Mouse (Mus musculus) liver, embryonic 14.5 days (tissue): ENCODE results near the gene Plcb3.

Source experiments
- CTCF ChIP-seq: IDR thresholded peaks from 2 replicates; pipeline ENCODE4 v1.5.1; 2016; ENCODE audit warnings: antibody characterized with exemption, low read depth, control low read depth
- EP300 ChIP-seq: IDR thresholded peaks from 2 replicates; pipeline ENCODE4 v1.6.1; 2016; ENCODE audit warnings: antibody characterized with exemption, low read depth

- TF ChIP-seq EP300 (no peak), CTCF (no peak)
Measured at GRCm38 (mm10) chr19:6997721-6998290, 21.5 kb upstream of the Plcb3 start.
